Mouse (Mus musculus): ENCODE measurements around the gene Fbxo11. TPM values are rescaled to one million over a fixed set of nuclear protein-coding genes. Genes with fewer than 3 reads are reported as not detected.
A peak's percentile ranks its signal among the peaks of the same experiment; 100 is the strongest.
"Not testable (repeated sequence)": the region's sequence is repeated elsewhere in the genome, so short reads cannot be mapped to it uniquely, and the experiment has no call there.

Gene Fbxo11
- polyA plus RNA-seq, 1 experiment from 2014 or later = 36.4 TPM

GRCm38 (mm10) chr17:87959406-87959805 lies 105.7 kb downstream of the Fbxo11 start:
- H3K9ac ChIP-seq (replicated peaks; ENCODE audit: low read length); H3K4me3 ChIP-seq (ENCODE audit: low read depth, low read length); H3K9me3 ChIP-seq (replicated peaks; ENCODE audit: control insufficient read depth, low read length); H3K27ac ChIP-seq (replicated peaks; ENCODE audit: low read depth, low read length); ATAC-seq (replicated peaks; ENCODE audit: insufficient number of reproducible peaks, low FRiP score, low TSS enrichment, low read depth); H3K4me2 ChIP-seq (ENCODE audit: low read depth, low read length); H3K27me3 ChIP-seq (ENCODE audit: control insufficient read depth, insufficient read depth, low read length); DNase-seq (ENCODE audit: low spot score); H3K36me3 ChIP-seq (replicated peaks; ENCODE audit: control insufficient read depth, insufficient read depth, low read depth, low read length); H3K4me1 ChIP-seq (ENCODE audit: control insufficient read depth, insufficient read depth, low read length): not testable (repeated sequence)
- WGBS = 97% methylated on average over 11 of the region's 11 CpGs

DNA sequence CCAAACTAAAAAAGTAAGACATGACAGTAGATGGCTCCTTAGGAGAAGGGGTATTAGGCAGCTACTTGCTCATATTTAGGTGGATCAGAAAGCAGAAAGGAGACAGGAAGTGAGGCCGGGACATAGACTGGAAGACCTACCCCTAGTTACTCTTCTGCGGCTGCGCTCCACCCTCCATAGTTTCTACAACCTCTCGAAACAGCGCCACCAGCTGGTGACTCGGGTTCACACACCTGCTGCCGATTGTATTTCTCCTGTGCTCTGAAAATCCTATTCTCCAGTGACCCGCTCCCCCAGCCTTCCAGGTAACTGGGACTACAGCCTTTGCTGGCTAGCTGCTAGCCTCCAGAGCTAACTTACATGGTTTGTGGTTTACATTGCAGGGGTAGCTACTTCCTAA lies 106.8 kb downstream of the Fbxo11 start:
- no peak overlapping the region for H3K4me2 ChIP-seq (ENCODE audit: low read depth, low read length)
- H3K36me3 ChIP-seq (replicated peaks; ENCODE audit: control insufficient read depth, insufficient read depth, low read depth, low read length) = no peaks in the 10 kb centered on the region; the same call in 1 of the 2 replicates
- H3K4me1 ChIP-seq (ENCODE audit: control insufficient read depth, insufficient read depth, low read length) = no peaks in the 10 kb centered on the region
- H3K27ac ChIP-seq (replicated peaks; ENCODE audit: low read depth, low read length) = no peak overlapping the region
- H3K9ac ChIP-seq (replicated peaks; ENCODE audit: low read length) = no peak overlapping the region
- ATAC-seq (replicated peaks; ENCODE audit: insufficient number of reproducible peaks, low FRiP score, low TSS enrichment, low read depth) (no peak), DNase-seq (ENCODE audit: low spot score) (no peak)
- H3K27me3 ChIP-seq (ENCODE audit: control insufficient read depth, insufficient read depth, low read length) = no peaks in the 10 kb centered on the region
- no peak overlapping the region for H3K4me3 ChIP-seq (ENCODE audit: low read depth, low read length)
- H3K9me3 ChIP-seq (replicated peaks; ENCODE audit: control insufficient read depth, low read length) = no peaks in the 10 kb centered on the region
- WGBS = 64% methylated on average over 8 of the region's 8 CpGs

GRCm38 (mm10) chr17:87957096-87957840 lies 107.8 kb downstream of the Fbxo11 start:
- Histone ChIP-seq H3K4me1 (ENCODE audit: control insufficient read depth, insufficient read depth, low read length) (no peaks in the 10 kb centered on the region), H3K27ac (replicated peaks; ENCODE audit: low read depth, low read length) (no peak overlapping the region), H3K9me3 (replicated peaks; ENCODE audit: control insufficient read depth, low read length) (no peaks in the 10 kb centered on the region), H3K4me2 (ENCODE audit: low read depth, low read length) (no peak overlapping the region), H3K36me3 (replicated peaks; ENCODE audit: control insufficient read depth, insufficient read depth, low read depth, low read length) (no peaks in the 10 kb centered on the region; the same call in 1 of the 2 replicates), H3K27me3 (ENCODE audit: control insufficient read depth, insufficient read depth, low read length) (no peaks in the 10 kb centered on the region), H3K9ac (replicated peaks; ENCODE audit: low read length) (no peak overlapping the region), H3K4me3 (ENCODE audit: low read depth, low read length) (no peak overlapping the region)
- no peak for DNase-seq (ENCODE audit: low spot score)
- 74% methylated on average over 12 of the region's 12 CpGs for WGBS
- no peak for ATAC-seq (replicated peaks; ENCODE audit: insufficient number of reproducible peaks, low FRiP score, low TSS enrichment, low read depth)

GRCm38 (mm10) chr17:87954618-87955124 lies 110.4 kb downstream of the Fbxo11 start:
- H3K36me3 ChIP-seq (replicated peaks; ENCODE audit: control insufficient read depth, insufficient read depth, low read depth, low read length); H3K9me3 ChIP-seq (replicated peaks; ENCODE audit: control insufficient read depth, low read length); H3K9ac ChIP-seq (replicated peaks; ENCODE audit: low read length); H3K4me3 ChIP-seq (ENCODE audit: low read depth, low read length); H3K27ac ChIP-seq (replicated peaks; ENCODE audit: low read depth, low read length); ATAC-seq (replicated peaks; ENCODE audit: insufficient number of reproducible peaks, low FRiP score, low TSS enrichment, low read depth); H3K27me3 ChIP-seq (ENCODE audit: control insufficient read depth, insufficient read depth, low read length); H3K4me1 ChIP-seq (ENCODE audit: control insufficient read depth, insufficient read depth, low read length); H3K4me2 ChIP-seq (ENCODE audit: low read depth, low read length); DNase-seq (ENCODE audit: low spot score): not testable (repeated sequence)
- WGBS = 94% methylated on average over 13 of the region's 13 CpGs

DNA sequence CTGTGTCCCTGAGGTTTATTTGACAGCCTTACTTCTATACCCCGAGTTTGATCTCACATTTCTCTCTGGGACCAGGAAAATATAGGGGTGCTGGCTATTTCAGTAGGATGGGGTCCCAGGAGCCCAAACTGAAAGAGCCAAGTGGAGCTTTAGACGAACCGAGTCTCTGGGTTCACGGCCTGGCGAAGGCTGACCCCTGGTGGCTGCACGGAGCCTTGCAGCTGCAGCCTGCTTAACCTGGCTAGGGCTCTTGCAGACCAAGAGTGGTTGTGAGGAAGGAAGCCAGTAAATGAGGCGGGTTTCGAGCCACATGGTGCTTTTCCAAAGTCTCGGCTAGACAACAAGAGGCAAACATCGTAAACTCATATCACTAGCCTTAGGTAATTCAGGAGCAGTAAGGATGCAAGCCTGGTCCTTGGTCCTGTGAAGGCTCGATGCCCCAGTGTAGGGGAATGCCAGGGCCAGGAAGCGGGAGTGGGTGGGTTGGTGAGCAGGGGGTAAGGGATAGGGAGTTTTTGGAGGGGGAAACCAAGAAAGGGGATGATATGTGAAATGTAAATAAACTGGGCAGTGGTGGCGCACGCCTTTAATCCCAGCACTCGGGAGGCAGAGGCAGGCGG lies 116.0 kb downstream of the Fbxo11 start:
- Histone ChIP-seq H3K4me3 (ENCODE audit: low read depth, low read length) (no peak overlapping the region), H3K27ac (replicated peaks; ENCODE audit: low read depth, low read length) (no peak overlapping the region), H3K9ac (replicated peaks; ENCODE audit: low read length) (no peak overlapping the region), H3K4me2 (ENCODE audit: low read depth, low read length) (no peak overlapping the region), H3K4me1 (ENCODE audit: control insufficient read depth, insufficient read depth, low read length) (no peaks in the 10 kb centered on the region), H3K9me3 (replicated peaks; ENCODE audit: control insufficient read depth, low read length) (no peaks in the 10 kb centered on the region), H3K36me3 (replicated peaks; ENCODE audit: control insufficient read depth, insufficient read depth, low read depth, low read length) (no peaks in the 10 kb centered on the region; the same call in 1 of the 2 replicates), H3K27me3 (ENCODE audit: control insufficient read depth, insufficient read depth, low read length) (no peaks in the 10 kb centered on the region)
- DNase-seq (ENCODE audit: low spot score) = peak; percentile 82
- ATAC-seq (replicated peaks; ENCODE audit: insufficient number of reproducible peaks, low FRiP score, low TSS enrichment, low read depth) = no peak
- 43% methylated on average over 16 of the region's 16 CpGs for whole genome bisulfite sequencing

Other genes starting within 250 kb of the Fbxo11 start
- not detected in 2 replicates for gene Rpl36-ps4, start 144.3 kb downstream of the Fbxo11 start, polyA plus RNA-seq (2014; fragmentation: Nextera tagmentation; extraction: Ambion mirVana)
- 88.7 and 99.0 TPM in 2 replicates for gene Msh6, start 90.2 kb downstream of the Fbxo11 start, polyA plus RNA-seq (2014; fragmentation: Nextera tagmentation; extraction: Ambion mirVana)